Mouse (Mus musculus): ENCODE results near the gene Fntb.
"Not testable (repeated sequence)": the region's sequence is repeated elsewhere in the genome, so short reads cannot be mapped to it uniquely, and the experiment has no call there.

Fntb gene

GRCm38 (mm10) chr12:76765354-76765851, at the start of gene Fntb, which contains the start of gene Churc1:
TSS of gene Fntb (plus strand) at chr12:76765589.
TSS of gene Churc1 (plus strand) at chr12:76765538.
- DNase-seq, result peak; percentile 85 to 92

DNA sequence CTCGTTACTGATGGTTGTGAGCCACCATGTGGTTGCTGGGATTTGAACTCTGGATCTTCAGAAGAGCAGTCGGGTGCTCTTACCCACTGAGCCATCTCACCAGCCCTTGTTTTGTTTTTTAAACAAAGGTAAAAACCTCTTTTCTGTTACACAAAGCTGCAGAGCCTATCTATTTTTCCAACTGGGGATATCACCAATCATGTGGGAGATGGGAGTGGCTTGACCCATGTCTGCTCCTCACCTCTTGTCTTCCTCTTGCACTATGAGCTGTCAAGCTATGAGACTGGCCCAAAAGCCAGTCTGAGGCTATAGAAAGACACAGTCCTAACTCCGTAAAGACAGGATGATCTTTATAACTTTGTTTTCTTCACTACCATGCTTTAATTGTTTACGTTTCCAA, 47.0 kb upstream of the Fntb start:
- no peak for DNase-seq

- no peak for DNase-seq
Observed at GRCm38 (mm10) chr12:76720572-76720971, 44.8 kb upstream of the Fntb start.

DNA sequence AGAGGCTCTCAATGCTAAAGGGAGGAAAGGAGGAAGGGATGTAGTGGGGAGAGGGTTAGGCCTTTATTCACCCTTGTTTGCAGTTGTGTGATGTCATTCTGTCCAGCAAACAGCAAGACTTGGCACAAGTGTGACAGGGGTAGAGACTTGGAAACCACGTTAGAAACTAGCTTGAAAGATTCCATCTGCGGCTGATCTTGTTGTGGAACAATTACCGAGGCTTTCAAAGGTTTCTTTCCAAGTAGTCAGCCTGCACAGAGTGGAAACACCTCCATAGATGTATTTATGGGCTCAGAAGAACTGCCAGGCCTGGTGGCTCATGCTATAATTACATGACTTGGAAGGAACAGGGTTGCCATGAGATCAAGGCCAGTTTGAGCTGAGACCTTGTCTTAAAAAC, 43.4 kb upstream of the Fntb start:
- no peak for DNase-seq

- no peak for DNase-seq
Observed at GRCm38 (mm10) chr12:76727955-76728354, 37.4 kb upstream of the Fntb start.

DNA sequence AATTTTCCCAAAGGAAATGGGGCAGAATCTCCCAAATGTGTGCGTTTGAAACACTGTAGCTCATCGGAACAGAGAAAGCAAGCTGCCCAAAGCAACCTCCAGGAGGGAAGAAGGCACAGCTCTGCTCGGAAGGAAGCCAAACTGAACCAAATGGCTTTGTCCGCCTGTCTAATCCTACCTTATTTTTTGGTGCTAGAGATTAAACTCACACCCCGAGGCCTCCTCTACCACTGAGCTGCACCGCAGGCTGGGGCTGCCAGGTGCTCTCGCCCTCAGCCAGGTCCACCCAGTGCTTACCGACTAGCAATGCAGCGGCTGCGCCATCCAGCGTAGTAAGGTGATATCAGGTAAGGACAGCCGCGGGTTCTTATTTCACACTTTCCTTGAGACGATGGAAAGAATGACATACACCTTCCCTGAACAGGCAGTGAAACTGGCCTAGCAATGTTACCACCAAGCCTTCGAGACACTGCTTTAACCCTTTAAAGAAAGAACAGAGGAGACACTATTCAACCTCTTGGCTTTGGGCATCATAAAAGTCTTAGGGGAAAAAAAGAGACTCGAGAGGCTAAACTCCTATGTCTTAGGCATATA, 14.4 kb upstream of the Fntb start:
- no peak for DNase-seq

- DNase-seq, result peak; percentile 20 to 31
Observed at GRCm38 (mm10) chr12:76752652-76753318, 12.6 kb upstream of the Fntb start.

DNA sequence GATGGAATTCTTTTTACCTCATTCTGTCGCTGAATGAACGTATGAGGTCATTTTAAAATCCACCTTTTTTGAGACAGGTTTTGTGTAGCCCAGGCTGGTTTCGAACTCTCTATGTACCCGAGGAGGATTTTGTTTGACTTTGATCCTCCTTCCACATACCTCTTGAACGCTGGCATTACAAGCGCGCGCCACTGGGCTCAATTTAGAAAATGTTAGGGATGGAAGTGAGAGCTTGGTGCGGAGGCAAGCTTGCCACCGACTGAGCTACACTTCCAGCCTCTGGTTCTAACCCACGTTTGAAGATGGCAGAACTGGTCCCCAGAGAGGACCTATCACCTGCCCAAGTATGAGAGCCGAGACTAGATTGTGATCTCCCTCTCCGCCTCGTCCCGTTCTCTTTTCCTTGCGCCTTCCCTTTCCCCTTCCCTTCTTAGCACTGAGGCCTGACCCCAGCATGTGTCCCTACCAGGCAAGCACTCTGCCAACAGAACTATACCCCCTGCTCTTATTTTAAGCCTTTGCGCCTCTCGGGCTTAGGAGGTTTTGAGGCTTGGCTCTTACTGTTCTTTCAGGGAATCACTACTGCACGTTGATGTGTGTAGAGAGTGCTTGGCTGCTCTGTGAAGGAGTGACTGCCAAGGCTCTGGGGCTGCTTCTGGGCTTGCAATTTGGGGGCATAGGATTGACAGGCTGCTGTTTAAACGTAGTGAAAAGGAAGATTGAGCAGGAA, 677 bp downstream of the Fntb start:
- peak in 1 of 2 experiments; percentile 25 for DNase-seq

DNA sequence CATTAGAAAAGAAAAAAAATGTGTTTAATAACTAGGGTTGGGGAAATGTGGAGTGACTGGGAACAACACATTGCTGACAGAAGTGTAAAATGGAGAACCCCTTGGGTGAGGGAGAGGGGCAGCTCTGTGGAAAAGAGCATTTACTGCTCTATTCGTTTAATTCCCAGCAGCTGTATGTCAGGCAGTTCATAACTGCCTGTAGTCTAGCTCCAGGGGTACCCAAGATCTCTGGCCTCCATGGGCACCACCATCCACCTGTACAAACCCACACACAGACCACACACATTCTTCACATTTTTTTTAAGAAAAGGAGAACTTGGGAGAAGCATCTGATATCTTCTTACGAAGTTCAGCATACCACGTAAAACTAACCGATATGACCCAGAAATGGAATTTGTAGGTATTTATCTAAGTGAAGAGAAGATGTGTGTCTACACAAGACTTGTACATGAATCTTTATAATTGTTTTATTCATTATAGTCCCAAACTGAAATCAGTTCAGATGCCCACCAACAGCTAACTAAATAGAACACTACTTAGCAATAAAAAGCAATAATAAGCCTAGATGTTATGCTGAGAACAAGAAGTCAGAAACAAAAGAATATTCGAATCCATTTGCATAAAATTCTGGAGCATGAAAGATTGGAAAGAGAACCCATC, 5.6 kb downstream of the Fntb start:
- DNase-seq, result no peak

DNA sequence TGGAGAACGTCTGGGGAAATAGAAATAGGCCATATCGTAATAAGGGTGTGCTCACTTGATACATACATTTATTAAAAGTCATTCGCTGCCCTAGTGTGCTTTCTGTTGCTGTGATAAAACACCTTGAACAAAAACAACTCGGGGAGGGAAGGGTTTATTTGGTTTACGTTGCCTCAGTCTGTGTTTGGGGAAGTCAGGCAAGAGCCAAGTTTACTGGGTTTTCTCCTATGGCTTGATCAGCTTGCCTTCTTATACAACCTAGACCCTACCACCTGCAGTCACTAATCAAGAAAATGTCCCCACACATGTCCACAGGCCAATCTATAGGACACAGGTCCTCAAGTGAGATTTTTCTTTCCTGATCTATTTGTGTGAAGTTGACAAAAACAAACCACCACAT, 6.2 kb downstream of the Fntb start:
- no peak for DNase-seq

GRCm38 (mm10) chr12:76774652-76775051, 9.3 kb downstream of the Fntb start:
- DNase-seq, result no peak

DNA sequence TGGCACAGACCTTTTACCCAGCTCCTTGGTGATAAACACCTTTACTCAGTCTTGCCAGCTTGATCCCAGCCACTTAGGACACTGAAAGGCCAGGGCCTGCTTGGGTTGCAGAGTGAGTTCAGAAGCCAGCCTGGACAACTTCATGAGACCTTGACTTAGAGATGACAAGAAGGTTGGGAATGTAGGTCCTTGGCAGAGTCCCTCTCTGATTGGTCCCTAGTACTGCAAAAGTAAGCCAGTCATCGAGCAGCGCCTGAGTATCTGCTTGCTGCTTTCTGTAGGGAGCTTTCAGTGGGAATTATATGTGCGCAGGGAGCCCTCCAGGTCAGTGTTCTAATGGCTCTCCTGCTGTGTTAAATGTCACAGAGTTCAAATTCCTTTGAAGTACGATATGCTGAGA, 9.7 kb downstream of the Fntb start:
- no peak for DNase-seq

DNA sequence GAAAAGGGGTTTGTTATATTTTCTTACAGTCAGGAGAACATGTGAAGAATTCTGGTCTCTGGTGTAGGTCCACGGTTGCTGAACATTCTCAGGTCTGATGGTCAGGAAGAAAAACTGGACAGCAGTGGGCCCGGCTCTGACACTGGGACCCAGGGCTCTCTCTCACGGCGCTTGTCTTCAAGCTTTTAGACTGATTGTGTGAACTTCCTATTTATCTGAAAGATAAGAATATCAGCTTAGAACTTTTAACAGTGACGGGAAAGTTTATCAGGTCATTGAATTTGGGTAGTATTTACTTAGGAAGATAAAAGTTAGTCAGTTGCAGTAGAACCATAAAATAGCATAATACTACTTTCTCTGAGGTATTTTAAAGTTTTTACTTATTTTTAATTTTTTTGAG, 11.5 kb downstream of the Fntb start:
- DNase-seq, result no peak

- no peak for DNase-seq
Observed at GRCm38 (mm10) chr12:76777845-76778244, 12.5 kb downstream of the Fntb start.

GRCm38 (mm10) chr12:76778305-76779083, 13.1 kb downstream of the Fntb start:
- DNase-seq, result peak in 1 of 2 experiments; percentile 16

GRCm38 (mm10) chr12:76779951-76780350, 14.6 kb downstream of the Fntb start:
- no peak for DNase-seq

- no peak for DNase-seq
Observed at GRCm38 (mm10) chr12:76780639-76781468, 15.5 kb downstream of the Fntb start.

DNA sequence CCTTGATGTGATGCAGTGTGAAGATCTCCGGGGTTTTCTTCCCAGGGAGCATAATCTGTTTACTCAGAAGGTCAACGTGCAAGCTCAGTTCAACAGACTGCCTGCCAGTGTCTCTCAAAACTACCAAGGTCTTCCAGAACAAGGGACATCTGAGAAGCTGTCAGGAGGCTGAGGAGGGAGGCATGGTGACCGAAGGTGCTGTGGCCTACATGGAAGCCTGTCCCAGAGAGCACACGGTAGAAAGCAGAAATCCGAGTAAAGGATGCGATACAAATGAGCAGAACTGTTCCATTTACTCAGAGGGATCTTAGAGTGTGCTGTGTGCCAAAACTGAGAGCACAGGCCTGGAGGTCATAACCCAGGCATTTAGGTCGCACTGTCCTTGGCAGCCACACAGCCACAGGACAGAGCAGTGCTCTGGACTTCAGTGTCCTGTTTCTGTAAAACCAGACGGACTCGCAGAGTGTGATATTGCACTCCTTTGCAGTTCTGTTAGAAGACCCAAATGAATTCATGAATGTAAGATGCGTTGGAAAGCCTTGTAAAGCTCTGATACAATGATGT, 18.7 kb downstream of the Fntb start:
- DNase-seq, result no peak

GRCm38 (mm10) chr12:76790446-76791084, 25.2 kb downstream of the Fntb start:
- no peak for DNase-seq

GRCm38 (mm10) chr12:76792540-76792939, 27.2 kb downstream of the Fntb start:
- not testable (repeated sequence) for DNase-seq

DNA sequence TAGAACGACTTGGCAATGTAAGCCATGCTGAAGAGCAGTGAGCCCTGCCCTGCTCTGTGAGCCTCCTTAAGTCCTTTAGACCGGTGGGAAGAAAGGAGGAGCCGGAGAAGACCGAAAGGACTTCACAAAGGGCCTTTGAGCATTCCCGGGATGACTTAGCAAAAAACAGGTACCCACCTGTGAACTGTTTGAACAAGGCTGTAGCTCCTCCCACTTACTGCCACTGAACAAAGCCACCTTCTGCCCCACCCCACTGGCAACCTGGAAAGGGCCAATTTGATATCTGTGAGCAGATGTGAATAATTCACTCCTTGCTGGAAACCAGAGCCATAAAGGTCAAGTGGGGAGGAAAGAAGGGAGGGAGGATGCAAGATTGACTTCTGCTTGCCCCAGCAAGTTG, 30.0 kb downstream of the Fntb start, which contains the start of gene Gpx2:
Gene Gpx2 (minus strand): TSS at position 205 of the 400 bp plus-strand sequence.
- DNase-seq, result no peak

Data from thymus, adult 18-20 months (tissue).